Mouse (Mus musculus) C2C12 (cell line): ENCODE data around the gene Cttnbp2nl.

Experiments used
- CEBPB ChIP-seq: IDR thresholded peaks from one replicate; pipeline ENCODE4 v1.6.1; 2011; ENCODE audit warnings: low read depth, mild to moderate bottlenecking, control low read depth, moderate library complexity
- CTCF ChIP-seq: IDR thresholded peaks from one replicate; pipeline ENCODE4 v1.5.1; 2011; ENCODE audit not compliant: control insufficient read depth, insufficient read depth, insufficient read length
- FOSL1 ChIP-seq: IDR thresholded peaks from one replicate; pipeline ENCODE4 v1.8.0; 2011; ENCODE audit warnings: mild to moderate bottlenecking, low read length; ENCODE audit not compliant: poor library complexity, insufficient read depth, severe bottlenecking
- MAX ChIP-seq: IDR thresholded peaks from one replicate; pipeline ENCODE4 v1.6.1; 2011; ENCODE audit warnings: mild to moderate bottlenecking, control low read depth
- MYOD1 ChIP-seq: IDR thresholded peaks from one replicate; pipeline ENCODE4 v1.6.1; 2011; ENCODE audit warnings: low read depth; ENCODE audit not compliant: control insufficient read depth, insufficient read length
- MYOG ChIP-seq: IDR thresholded peaks from one replicate; pipeline ENCODE4 v1.6.1; 2011; ENCODE audit not compliant: control insufficient read depth, insufficient read length; ENCODE audit errors: extremely low read depth
- USF1 ChIP-seq: IDR thresholded peaks from one replicate; pipeline ENCODE4 v1.6.1; 2011; ENCODE audit warnings: low read depth, mild to moderate bottlenecking, control low read depth, moderate library complexity

- TF ChIP-seq MAX (no peak), CTCF (no peak), USF1 (no peak), CEBPB (no peak), MYOG (no peak), FOSL1 (no peak), MYOD1 (no peak)
Observed at GRCm38 (mm10) chr3:105092721-105093505, 40.0 kb upstream of the Cttnbp2nl start.
